Mouse (Mus musculus) CH12.LX (cell line): Measurements from ENCODE around the gene Gngt2. TPM values are rescaled to one million over a fixed set of nuclear protein-coding genes. Genes with fewer than 3 reads are reported as not detected.

Source experiments
- DNase-seq: peaks from one replicate; pipeline ENCODE4 v3.0.0-alpha.2; 2013; ENCODE audit errors: extremely low read depth
- H3K27ac ChIP-seq: 2 replicates; pipeline ENCODE4 v1.5.1; 2012; ENCODE audit warnings: low read depth, mild to moderate bottlenecking, control low read depth, moderate library complexity; ENCODE audit not compliant: insufficient read depth
- H3K27me3 ChIP-seq: replicated peaks from 2 replicates; pipeline ENCODE3; 2012; ENCODE audit warnings: inconsistent platforms
- H3K36me3 ChIP-seq, 2 experiments: replicated peaks in 1 of 2; 2 replicates each; pipeline versions ENCODE3 to v1.6.1; 2012; ENCODE audit warnings: inconsistent platforms in 1 of 2, low read length in 1 of 2, mild to moderate bottlenecking in 1 of 2, mixed read lengths in 1 of 2, moderate library complexity in 1 of 2; ENCODE audit not compliant: control insufficient read depth in 1 of 2, insufficient read depth in 1 of 2
- H3K4me1 ChIP-seq, 2 experiments: 2 replicates each; pipeline ENCODE4 v1.6.1; 2012; ENCODE audit warnings: inconsistent platforms in 1 of 2, moderate library complexity in 1 of 2; ENCODE audit not compliant: insufficient read depth in 2 of 2, control insufficient read depth in 1 of 2
- H3K4me2 ChIP-seq: 2 replicates; pipeline ENCODE4 v1.6.1; 2012; ENCODE audit warnings: low read depth, mild to moderate bottlenecking, control low read depth; ENCODE audit not compliant: poor library complexity, insufficient read depth, severe bottlenecking
- H3K4me3 ChIP-seq, 3 experiments: fragments of 150-350 bp in 1 of 3; sonication (generic) in 1 of 3; replicated peaks in 1 of 3; 2 replicates each; pipeline versions ENCODE3 to v1.5.1; 2011 to 2012; ENCODE audit warnings: low read depth in 2 of 3, low read length in 2 of 3, mild to moderate bottlenecking in 2 of 3, moderate library complexity in 2 of 3, control low read depth in 1 of 3, improper control_type of control experiment in 1 of 3, inconsistent platforms in 1 of 3, mixed read lengths in 1 of 3; ENCODE audit not compliant: poor library complexity in 1 of 3
- H3K79me2 ChIP-seq: replicated peaks from 2 replicates; pipeline ENCODE4 v1.6.1; 2012; ENCODE audit warnings: mild to moderate bottlenecking, moderate library complexity; ENCODE audit not compliant: control insufficient read depth, poor library complexity, insufficient read depth, severe bottlenecking; ENCODE audit errors: extremely low read depth
- H3K9ac ChIP-seq: 2 replicates; pipeline ENCODE4 v1.6.1; 2012; ENCODE audit warnings: low read depth, mild to moderate bottlenecking, control low read depth, moderate library complexity; ENCODE audit not compliant: insufficient read depth
- H3K9me3 ChIP-seq: replicated peaks from 2 replicates; pipeline ENCODE3; 2012; ENCODE audit warnings: low read length, inconsistent platforms, mixed read lengths
- BHLHE40 ChIP-seq: IDR thresholded peaks from 2 replicates; pipeline ENCODE4 v1.6.1; 2011; ENCODE audit warnings: mild to moderate bottlenecking, low read depth, low read length, improper control_type of control experiment
- CHD2 ChIP-seq: IDR thresholded peaks from 2 replicates; pipeline ENCODE4 v1.6.1; 2011; ENCODE audit warnings: low read length, improper control_type of control experiment
- CTCF ChIP-seq, 2 experiments: IDR thresholded peaks in 1 of 2; conservative IDR thresholded peaks in 1 of 2; 2 replicates each; pipeline ENCODE4 v1.5.1; 2011 to 2012; ENCODE audit warnings: low read depth in 2 of 2, low read length in 2 of 2, improper control_type of control experiment in 1 of 2, inconsistent platforms in 1 of 2, mild to moderate bottlenecking in 1 of 2, moderate library complexity in 1 of 2
- E2F4 ChIP-seq: IDR thresholded peaks from 2 replicates; pipeline ENCODE4 v1.6.1; 2011; ENCODE audit warnings: low read depth, low read length, improper control_type of control experiment; ENCODE audit not compliant: insufficient replicate concordance
- ELF1 ChIP-seq: IDR thresholded peaks from 2 replicates; pipeline ENCODE4 v1.6.1; 2014; ENCODE audit warnings: low read depth, mild to moderate bottlenecking, inconsistent platforms, low read length, improper control_type of control experiment
- EP300 ChIP-seq: IDR thresholded peaks from 2 replicates; pipeline ENCODE4 v1.6.1; 2011; ENCODE audit warnings: low read length, improper control_type of control experiment
- ETS1 ChIP-seq: conservative IDR thresholded peaks from 2 replicates; pipeline ENCODE4 v1.6.1; 2012; ENCODE audit warnings: low read depth, mild to moderate bottlenecking, inconsistent platforms, low read length, improper control_type of control experiment, moderate library complexity
- GABPA ChIP-seq: IDR thresholded peaks from 2 replicates; pipeline ENCODE4 v1.6.1; 2012; ENCODE audit warnings: low read depth, low read length, improper control_type of control experiment, inconsistent platforms; ENCODE audit not compliant: insufficient replicate concordance
- HCFC1 ChIP-seq: IDR thresholded peaks from 2 replicates; pipeline ENCODE4 v1.6.1; 2012; ENCODE audit warnings: low read depth, mild to moderate bottlenecking, inconsistent platforms, low read length, improper control_type of control experiment
- IRF4 ChIP-seq: IDR thresholded peaks from 2 replicates; pipeline ENCODE4 v1.6.1; 2014; ENCODE audit warnings: low read depth, mild to moderate bottlenecking, inconsistent platforms, low read length, improper control_type of control experiment
- JUN ChIP-seq: IDR thresholded peaks from 2 replicates; pipeline ENCODE4 v1.6.1; 2011; ENCODE audit warnings: low read depth, mild to moderate bottlenecking, low read length, improper control_type of control experiment, moderate library complexity; ENCODE audit not compliant: insufficient read depth
- JUND ChIP-seq: conservative IDR thresholded peaks from 2 replicates; pipeline ENCODE4 v1.6.1; 2011; ENCODE audit warnings: low read depth, low read length, improper control_type of control experiment
- KAT2A ChIP-seq: IDR thresholded peaks from 2 replicates; pipeline ENCODE4 v1.6.1; 2012; ENCODE audit warnings: low read length, improper control_type of control experiment, inconsistent platforms; ENCODE audit not compliant: insufficient replicate concordance
- MAFK ChIP-seq: IDR thresholded peaks from 2 replicates; pipeline ENCODE4 v1.6.1; 2011; ENCODE audit warnings: low read length, improper control_type of control experiment; ENCODE audit not compliant: insufficient replicate concordance
- MEF2A ChIP-seq: IDR thresholded peaks from 2 replicates; pipeline ENCODE4 v1.6.1; 2014; ENCODE audit warnings: low read depth, mild to moderate bottlenecking, inconsistent platforms, low read length, improper control_type of control experiment, borderline replicate concordance
- MXI1 ChIP-seq: IDR thresholded peaks from 2 replicates; pipeline ENCODE4 v1.6.1; 2011; ENCODE audit warnings: mild to moderate bottlenecking, low read depth, low read length, improper control_type of control experiment
- MYC ChIP-seq: IDR thresholded peaks from 2 replicates; pipeline ENCODE4 v1.6.1; 2011; ENCODE audit warnings: low read depth, mild to moderate bottlenecking, improper control_type of control experiment, low read length
- NELFE ChIP-seq: IDR thresholded peaks from 2 replicates; pipeline ENCODE4 v1.6.1; 2011; ENCODE audit warnings: low read depth, low read length, improper control_type of control experiment
- NRF1 ChIP-seq: IDR thresholded peaks from 2 replicates; pipeline ENCODE4 v1.6.1; 2014; ENCODE audit warnings: low read depth, mild to moderate bottlenecking, inconsistent platforms, low read length, improper control_type of control experiment, moderate library complexity
- POLR2A ChIP-seq: IDR thresholded peaks from 2 replicates; pipeline ENCODE4 v1.6.1; 2011; ENCODE audit warnings: low read depth, mild to moderate bottlenecking, improper control_type of control experiment, low read length
- POLR2AphosphoS2 ChIP-seq: IDR thresholded peaks from 2 replicates; pipeline ENCODE4 v1.6.1; 2011; ENCODE audit warnings: low read depth, low read length, improper control_type of control experiment
- RCOR1 ChIP-seq: conservative IDR thresholded peaks from 2 replicates; pipeline ENCODE4 v1.6.1; 2012; ENCODE audit warnings: low read depth, mild to moderate bottlenecking, inconsistent platforms, low read length, improper control_type of control experiment
- SIN3A ChIP-seq: IDR thresholded peaks from 2 replicates; pipeline ENCODE4 v1.6.1; 2012; ENCODE audit warnings: low read length, improper control_type of control experiment, inconsistent platforms
- SMC3 ChIP-seq: IDR thresholded peaks from 2 replicates; pipeline ENCODE4 v1.6.1; 2011; ENCODE audit warnings: low read depth, low read length, improper control_type of control experiment
- TBP ChIP-seq: conservative IDR thresholded peaks from 2 replicates; pipeline ENCODE4 v1.6.1; 2011; ENCODE audit warnings: low read depth, low read length, improper control_type of control experiment
- TCF12 ChIP-seq: IDR thresholded peaks from 2 replicates; pipeline ENCODE4 v1.6.1; 2014; ENCODE audit warnings: low read depth, mild to moderate bottlenecking, inconsistent platforms, low read length, improper control_type of control experiment
- UBTF ChIP-seq: IDR thresholded peaks from 2 replicates; pipeline ENCODE4 v1.6.1; 2012; ENCODE audit warnings: low read depth, mild to moderate bottlenecking, inconsistent platforms, low read length, improper control_type of control experiment, moderate library complexity
- USF2 ChIP-seq: conservative IDR thresholded peaks from 2 replicates; pipeline ENCODE4 v1.6.1; 2011; ENCODE audit warnings: low read depth, low read length, improper control_type of control experiment
- ZC3H11A ChIP-seq: IDR thresholded peaks from 2 replicates; pipeline ENCODE4 v1.6.1; 2012; ENCODE audit warnings: low read depth, mild to moderate bottlenecking, inconsistent platforms, low read length, improper control_type of control experiment
- ZKSCAN1 ChIP-seq: IDR thresholded peaks from 2 replicates; pipeline ENCODE4 v1.6.1; 2012; ENCODE audit warnings: low read depth, inconsistent platforms, low read length, improper control_type of control experiment, borderline replicate concordance
- ZMIZ1 ChIP-seq: IDR thresholded peaks from 2 replicates; pipeline ENCODE4 v1.6.1; 2012; ENCODE audit warnings: low read depth, mild to moderate bottlenecking, inconsistent platforms, low read length, improper control_type of control experiment
- ZNF384 ChIP-seq: IDR thresholded peaks from 2 replicates; pipeline ENCODE4 v1.6.1; 2012; ENCODE audit warnings: low read depth, low read length, improper control_type of control experiment, inconsistent platforms
- dilution Hi-C: fragments of 300-500 bp; cut with MboI; formaldehyde crosslinking; loops from 2 replicates; pipeline ENCODE4 v1.14.3; 2020; ENCODE audit warnings: low sequenced_read_pairs; ENCODE audit not compliant: extremely low pct_unique_long_range_greater_than_20kb, extremely low pct_ligation_motif_present
- in situ Hi-C: fragments of 300-500 bp; cut with MboI; formaldehyde crosslinking; loops from 3 replicates; pipeline ENCODE4 v1.14.3; 2019; ENCODE audit warnings: low sequenced_read_pairs, low pct_ligation_motif_present, low pct_unique_long_range_greater_than_20kb, mixed read lengths
- polyA plus RNA-seq: library from polyadenylated mRNA; unstranded; fragments of >175 nt; gene quantifications from 2 replicates; pipeline ENCODE4 v1.2.1, GENCODE M21; 2012; ENCODE audit warnings: low read depth; ENCODE audit not compliant: insufficient read length
- total RNA-seq, 2 experiments: library from RNA; depleted of rRNA; stranded (reverse); fragments of 300-350 nt in 1 of 2; fragments of >200 nt in 1 of 2; gene quantifications; 2 replicates each; pipeline ENCODE4 v1.2.3; 2012 to 2014

The Gngt2 gene
- total and polyA plus RNA-seq, 3 experiments = 136 to 157 (median 143) TPM

DNA sequence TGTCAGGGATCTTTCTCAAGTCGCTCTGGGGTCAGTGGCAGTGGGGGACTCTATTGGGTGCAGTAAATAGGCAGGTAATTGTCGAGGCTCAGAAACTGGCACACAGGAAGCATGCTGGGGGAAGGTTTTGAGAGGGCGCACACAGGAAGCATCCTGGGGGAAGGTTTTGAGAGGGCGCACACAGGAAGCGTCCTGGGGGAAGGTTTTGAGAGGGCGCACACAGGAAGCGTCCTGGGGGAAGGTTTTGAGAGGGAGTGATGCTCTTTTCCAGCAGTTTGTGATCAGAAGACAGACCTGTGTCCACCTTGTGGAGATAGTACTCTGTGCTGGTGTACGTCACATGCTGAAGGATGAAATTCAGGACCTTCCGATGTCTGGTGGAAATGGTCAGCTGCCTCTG lies 38.8 kb downstream of the Gngt2 start:
- no peaks in the 10 kb centered on the region for H3K36me3 ChIP-seq
- DNase-seq = peak; percentile 35
- H3K9me3 ChIP-seq = peaks cover 9% of the 10 kb centered on the region
- no peak overlapping the region for H3K4me2 ChIP-seq
- no peak overlapping the region for H3K4me3 ChIP-seq
- no peak overlapping the region for H3K27ac ChIP-seq
- no peak overlapping the region for H3K9ac ChIP-seq
- no peaks in the 10 kb centered on the region for H3K79me2 ChIP-seq
- TF ChIP-seq USF2 (no peak), HCFC1 (peak; percentile 86), POLR2A (0 out of 2 replicates have a peak, but pooled peaks have one; percentile 20), ELF1 (peak; percentile 61), KAT2A (peak; percentile 60; the same call in 1 of the 2 replicates)
- TF ChIP-seq, all 38 proteins: peak for 4
- dilution Hi-C loops (no loop called here), in situ Hi-C loops (no loop called here)
- H3K4me1 ChIP-seq = peaks cover 2 to 7% of the 10 kb centered on the region in 2 experiments; a peak in 3 of 4 replicates
- H3K27me3 ChIP-seq = peaks cover 22% of the 10 kb centered on the region

GRCm38 (mm10) chr11:95876296-95876695 lies 39.3 kb downstream of the Gngt2 start:
- H3K9ac ChIP-seq = no peak overlapping the region
- H3K4me1 ChIP-seq = peaks cover 2 to 4% of the 10 kb centered on the region in 2 experiments; a peak in 3 of 4 replicates
- in situ Hi-C loops (no loop called here), dilution Hi-C loops (no loop called here)
- no peak overlapping the region for H3K4me2 ChIP-seq
- peak; percentile 80 for DNase-seq
- H3K79me2 ChIP-seq = no peaks in the 10 kb centered on the region
- H3K36me3 ChIP-seq = no peaks in the 10 kb centered on the region
- no peak overlapping the region for H3K27ac ChIP-seq
- H3K4me3 ChIP-seq = no peak overlapping the region
- peaks cover 9% of the 10 kb centered on the region for H3K9me3 ChIP-seq
- peaks cover 27% of the 10 kb centered on the region for H3K27me3 ChIP-seq
- TF ChIP-seq CTCF (conservative IDR thresholded peaks at IDR 0.05 in 1 of 2, IDR thresholded peaks at IDR 0.05 in 1 of 2; ENCODE audit: low read depth in 2 of 2, low read length in 2 of 2) (peak; percentile 96 to 98), POLR2AphosphoS2 (no peak), ETS1 (no peak), MAFK (no peak), ZNF384 (peak; percentile 19; the same call in 1 of the 2 replicates), CHD2 (peak; percentile 58; the same call in 1 of the 2 replicates), ZC3H11A (peak; percentile 55), ELF1 (no peak), JUND (0 out of 2 replicates have a peak, but pooled peaks have one; percentile 18), USF2 (no peak), HCFC1 (no peak), POLR2A (no peak), SMC3 (peak; percentile 92), ZKSCAN1 (no peak), NRF1 (no peak), KAT2A (no peak), JUN (no peak), UBTF (no peak), EP300 (no peak), BHLHE40 (0 out of 2 replicates have a peak, but pooled peaks have one; percentile 7), SIN3A (no peak), ZMIZ1 (no peak), RCOR1 (no peak), E2F4 (0 out of 2 replicates have a peak, but pooled peaks have one; percentile 48), MXI1 (no peak), MYC (0 out of 2 replicates have a peak, but pooled peaks have one; percentile 12), NELFE (peak; percentile 50; the same call in 1 of the 2 replicates), TBP (no peak), MEF2A (peak; percentile 24; the same call in 1 of the 2 replicates), GABPA (no peak), IRF4 (peak; percentile 27; the same call in 1 of the 2 replicates), TCF12 (no peak)
